8 mouse cellular contexts compared by ENCODE assay signal in genomic region chr12:56404833-56405232, GRCm38 (mm10). TPM values are rescaled to one million over a fixed set of nuclear protein-coding genes. Genes with fewer than 3 reads are reported as not detected.
DNase-seq lines count a peak whose midpoint lies in the region; ATAC-seq and TF ChIP-seq lines count a peak whose summit lies in the region.

No protein-coding gene starts in this region.

- H3K4me3 ChIP-seq in lung, adult 2 months (replicated peaks; ENCODE audit: extremely low read depth, low read depth, low read length) = no peak overlapping the region

- WGBS in lung, adult 2 months = 22% methylated on average over 4 of the region's 4 CpGs

- no peaks in the 10 kb centered on the region for H3K4me1 ChIP-seq in lung, adult 2 months (ENCODE audit: control insufficient read depth, insufficient read depth, low read length)

- peak; percentile 80 for TF ChIP-seq CTCF in lung, adult 2 months (IDR thresholded peaks at IDR 0.05; ENCODE audit: insufficient read depth, low read length)

- DNase-seq in 3134 (ENCODE audit: extremely low read depth, insufficient read length, low spot score) (peak; percentile 12), A20 (ENCODE audit: low read depth, low spot score) (peak; percentile 94)
- DNase-seq in adrenal gland, postnatal 36 days = peak; percentile 44 to 66
- peak; percentile 50 for DNase-seq in kidney, postnatal 14 days
- peak; percentile 68 for DNase-seq in lung, adult 2 months
- peak; percentile 50 for DNase-seq in right cerebral cortex, postnatal 4 days

- no peak for TF ChIP-seq POLR2A in lung, adult 2 months (IDR thresholded peaks at IDR 0.05; ENCODE audit: borderline replicate concordance, extremely low read depth, low read depth, low read length)

- ATAC-seq in frontal cortex, adult (ENCODE audit: low TSS enrichment) = peak; percentile 70
- no peak for ATAC-seq in activated CD4-positive, CD25-positive, alpha-beta regulatory T cell, adult 4 months

RNA-seq across cellular contexts. Expression of gene Mbip, which starts 59.1 kb away (rescaled TPM):
- total RNA-seq in adrenal gland, postnatal 36 days (2021) = 10 to 100 TPM; 12.3 to 12.9 TPM
- 30.3 and 37.8 TPM in 2 replicates for polyA plus RNA-seq in lung, adult 2 months (2012; rRNA removed)
- 10 to 100 TPM; 35.0 to 39.2 TPM for polyA plus RNA-seq in activated CD4-positive, CD25-positive, alpha-beta regulatory T cell, adult 4 months (2017; shearing (Covaris generic))

Comparison
In these comparisons a context has a peak if more than half of its experiments do, and no peak if none do; other contexts are left out.
1. DNase-seq: peak in every context shown above with its lines; median percentile 94 in A20; 68 in lung, adult 2 months; 55 in adrenal gland, postnatal 36 days; 50 in kidney, postnatal 14 days; 50 in right cerebral cortex, postnatal 4 days; 12 in 3134.